Mouse (Mus musculus): ENCODE results near the gene Rbm8a.

DNA sequence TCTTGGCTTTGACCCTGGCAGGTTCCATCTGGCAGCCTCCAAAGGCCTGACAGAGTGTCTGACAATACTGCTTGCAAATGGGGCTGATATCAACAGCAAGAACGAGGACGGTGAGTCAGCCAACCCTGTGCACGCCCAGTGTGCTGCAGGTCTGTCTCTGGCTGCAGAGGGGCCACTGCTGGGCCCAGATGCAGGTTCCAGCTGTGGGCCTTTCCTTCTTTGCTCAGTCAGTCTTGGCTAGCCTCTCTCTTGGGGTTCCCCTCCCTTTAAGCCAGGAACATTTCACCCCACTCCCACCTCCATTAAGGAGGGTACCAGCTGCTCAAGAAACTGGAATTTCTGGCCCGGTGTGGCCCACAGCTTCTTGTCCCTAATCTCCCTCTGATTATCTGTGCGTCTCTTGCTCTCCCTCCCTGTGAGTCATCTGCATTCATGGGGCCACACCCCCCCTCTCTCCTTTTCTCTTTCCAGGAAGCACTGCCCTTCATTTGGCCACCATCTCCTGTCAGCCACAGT lies 49.5 kb downstream of the Rbm8a start:
- TF ChIP-seq CTCF (IDR thresholded peaks at IDR 0.05) (no peak), EP300 (IDR thresholded peaks at IDR 0.05) (no peak)

Measured in lung, postnatal 0 days (tissue).